Mouse (Mus musculus) bone marrow, adult 2 months (tissue): ENCODE measurements around the gene Zfp652. TPM values are rescaled to one million over a fixed set of nuclear protein-coding genes. Genes with fewer than 3 reads are reported as not detected.
"Not testable (repeated sequence)": the region's sequence is repeated elsewhere in the genome, so short reads cannot be mapped to it uniquely, and the experiment has no call there.

Experiments
- H3K27ac ChIP-seq: fragments of 200-500 bp; 2 replicates; pipeline ENCODE4 v1.5.1; 2012; ENCODE audit warnings: low read depth, mild to moderate bottlenecking, control low read depth, inconsistent platforms, low read length; ENCODE audit not compliant: control insufficient read depth, poor library complexity, insufficient read depth
- H3K4me1 ChIP-seq: fragments of 200-500 bp; 2 replicates; pipeline ENCODE4 v1.6.1; 2011; ENCODE audit warnings: low read length; ENCODE audit not compliant: control insufficient read depth, insufficient read depth
- H3K4me3 ChIP-seq: fragments of 200-500 bp; replicated peaks from 2 replicates; pipeline ENCODE3; 2011; ENCODE audit warnings: mild to moderate bottlenecking, low read depth, low read length, control low read depth; ENCODE audit not compliant: control insufficient read depth
- CTCF ChIP-seq: fragments of 200-500 bp; IDR thresholded peaks from 2 replicates; pipeline ENCODE4 v1.5.1; 2011; ENCODE audit warnings: low read length, control low read depth; ENCODE audit not compliant: control insufficient read depth, insufficient read depth
- POLR2A ChIP-seq: fragments of 200-500 bp; IDR thresholded peaks from 2 replicates; pipeline ENCODE4 v1.6.1; 2011; ENCODE audit warnings: low read depth, mild to moderate bottlenecking, control low read depth, low read length, borderline replicate concordance; ENCODE audit not compliant: control insufficient read depth
- WGBS: fragments of 180-500 bp; shearing (Covaris S2); methylation state at CpG from one replicate; pipeline ENCODE4 v1.1.7; 2018; 5-methylcytosine and 5-hydroxymethylcytosine counted together
- polyA plus RNA-seq: library from polyadenylated mRNA; stranded (reverse); fragments of >200 nt; gene quantifications from 2 replicates; pipeline ENCODE4 v1.2.4, GENCODE M21; 2011; ENCODE audit warnings: low replicate concordance; ENCODE audit not compliant: missing spikeins, insufficient read depth, insufficient read length

Zfp652 gene
- polyA plus RNA-seq, 1 experiment = 24.5 TPM

GRCm38 (mm10) chr11:95737811-95738210, 25.3 kb downstream of the Zfp652 start:
- 2% methylated on average over 3 of the region's 3 CpGs for WGBS
- Histone ChIP-seq H3K4me3 (no peak overlapping the region), H3K4me1 (no peaks in the 10 kb centered on the region), H3K27ac (no peak overlapping the region)
- no peak for TF ChIP-seq CTCF
- no peak for TF ChIP-seq POLR2A

- no peak overlapping the region for H3K4me3 ChIP-seq
- WGBS = 95% methylated on average over 2 of the region's 2 CpGs
- no peak overlapping the region for H3K27ac ChIP-seq
- no peaks in the 10 kb centered on the region; the same call in 1 of the 2 replicates for H3K4me1 ChIP-seq
- TF ChIP-seq POLR2A = no peak
- TF ChIP-seq CTCF = no peak
Measured at GRCm38 (mm10) chr11:95744521-95744920, 32.0 kb downstream of the Zfp652 start.

- Histone ChIP-seq H3K4me1 (no peaks in the 10 kb centered on the region; the same call in 1 of the 2 replicates), H3K27ac (no peak overlapping the region), H3K4me3 (no peak overlapping the region)
- WGBS = 71% methylated on average over 4 of the region's 4 CpGs
- TF ChIP-seq POLR2A (no peak), CTCF (no peak)
Measured at GRCm38 (mm10) chr11:95746821-95747220, 34.3 kb downstream of the Zfp652 start.

GRCm38 (mm10) chr11:95748331-95748730, 35.9 kb downstream of the Zfp652 start:
- WGBS = 59% methylated on average over 5 of the region's 5 CpGs
- H3K4me3 ChIP-seq = no peak overlapping the region
- H3K4me1 ChIP-seq = no peaks in the 10 kb centered on the region; the same call in 1 of the 2 replicates
- TF ChIP-seq POLR2A = no peak
- TF ChIP-seq CTCF = no peak
- no peak overlapping the region for H3K27ac ChIP-seq

GRCm38 (mm10) chr11:95749619-95750018, 37.1 kb downstream of the Zfp652 start:
- H3K4me3 ChIP-seq = no peak overlapping the region
- TF ChIP-seq CTCF (no peak), POLR2A (no peak)
- WGBS = 12% methylated on average over 15 of the region's 15 CpGs
- peak overlapping the region; percentile 30 for H3K27ac ChIP-seq
- H3K4me1 ChIP-seq = no peaks in the 10 kb centered on the region; the same call in 1 of the 2 replicates

- Histone ChIP-seq H3K4me1 (no peaks in the 10 kb centered on the region; the same call in 1 of the 2 replicates), H3K27ac (no peak overlapping the region), H3K4me3 (no peak overlapping the region)
- WGBS = 5% methylated on average over 1 of the region's 1 CpGs
- peak; percentile 92 for TF ChIP-seq CTCF
- TF ChIP-seq POLR2A = no peak
Measured at GRCm38 (mm10) chr11:95750995-95751394, 38.5 kb downstream of the Zfp652 start.

GRCm38 (mm10) chr11:95755137-95755536, 42.7 kb downstream of the Zfp652 start:
- H3K27ac ChIP-seq, H3K4me1 ChIP-seq, H3K4me3 ChIP-seq: not testable (repeated sequence)
- WGBS = 95% methylated on average over 4 of the region's 4 CpGs

GRCm38 (mm10) chr11:95760521-95760920, 48.0 kb downstream of the Zfp652 start:
- no peaks in the 10 kb centered on the region; the same call in 1 of the 2 replicates for H3K4me1 ChIP-seq
- 87% methylated on average over 5 of the region's 5 CpGs for WGBS

GRCm38 (mm10) chr11:95762996-95763395, 50.5 kb downstream of the Zfp652 start:
- Histone ChIP-seq H3K4me1 (no peaks in the 10 kb centered on the region; the same call in 1 of the 2 replicates), H3K4me3 (no peak overlapping the region), H3K27ac (no peak overlapping the region)
- TF ChIP-seq CTCF = no peak
- TF ChIP-seq POLR2A = no peak
- WGBS = 88% methylated on average over 4 of the region's 4 CpGs

More at GRCm38 (mm10) chr11:95760521-95760920, 48.0 kb downstream of the Zfp652 start:
- H3K27ac ChIP-seq = no peak overlapping the region
- TF ChIP-seq CTCF (no peak), POLR2A (no peak)
- no peak overlapping the region for H3K4me3 ChIP-seq
